In the genomic region with DNA sequence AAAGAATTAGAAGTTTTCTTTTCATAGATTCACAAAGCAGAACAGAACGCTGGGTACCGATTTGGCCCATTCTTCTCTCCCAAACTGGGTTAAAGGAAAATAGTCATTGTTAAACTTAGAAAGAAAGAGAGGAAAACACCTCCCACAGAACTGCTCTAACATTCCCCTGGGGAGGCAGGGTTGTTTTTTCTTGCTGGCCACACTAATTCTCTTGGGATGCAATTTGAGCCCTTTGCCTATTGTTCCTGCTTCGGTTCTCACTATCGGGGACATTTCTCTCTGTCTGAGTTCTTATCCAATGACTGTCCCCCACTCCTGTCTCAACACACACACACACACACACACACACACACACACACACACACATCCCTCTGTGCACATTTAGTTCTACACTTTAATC, we compare ENCODE assay signal across 1 mouse cellular context.
A peak's percentile ranks its signal among the peaks of the same experiment; 100 is the strongest.
TF ChIP-seq lines count a peak whose summit lies in the region.

No protein-coding gene starts in this region.

TF ChIP-seq in CH12.LX, 34 proteins besides CTCF, POLR2A, EP300 and RAD21 (continued from another document):
- TF ChIP-seq BHLHE40 (IDR thresholded peaks at IDR 0.05; ENCODE audit: low read depth, low read length) (peak; percentile 35; the same call in 1 of the 2 replicates), KAT2A (IDR thresholded peaks at IDR 0.05; ENCODE audit: insufficient replicate concordance, low read length) (peak; percentile 69; the same call in 1 of the 2 replicates), ZMIZ1 (IDR thresholded peaks at IDR 0.05; ENCODE audit: low read depth, low read length) (no peak), E2F4 (IDR thresholded peaks at IDR 0.05; ENCODE audit: insufficient replicate concordance, low read depth, low read length) (no peak), NELFE (IDR thresholded peaks at IDR 0.05; ENCODE audit: low read depth, low read length) (no peak), USF1 (IDR thresholded peaks at IDR 0.05; ENCODE audit: low read depth, low read length) (no peak), IRF4 (IDR thresholded peaks at IDR 0.05; ENCODE audit: low read depth, low read length) (peak; percentile 46; the same call in 1 of the 2 replicates), TBP (conservative IDR thresholded peaks at IDR 0.05; ENCODE audit: low read depth, low read length) (no peak), SIN3A (IDR thresholded peaks at IDR 0.05; ENCODE audit: low read length) (peak; percentile 45; the same call in 1 of the 2 replicates), ETS1 (conservative IDR thresholded peaks at IDR 0.05; ENCODE audit: low read depth, low read length) (peak; percentile 65), SMC3 (IDR thresholded peaks at IDR 0.05; ENCODE audit: low read depth, low read length) (0 out of 2 replicates have a peak, but pooled peaks have one; percentile 5), POLR2AphosphoS2 (IDR thresholded peaks at IDR 0.05; ENCODE audit: low read depth, low read length) (no peak), TCF12 (IDR thresholded peaks at IDR 0.05; ENCODE audit: low read depth, low read length) (no peak), CHD2 (IDR thresholded peaks at IDR 0.05; ENCODE audit: low read length) (no peak), MAZ (IDR thresholded peaks at IDR 0.05; ENCODE audit: low read depth, low read length) (0 out of 2 replicates have a peak, but pooled peaks have one; percentile 25), UBTF (IDR thresholded peaks at IDR 0.05; ENCODE audit: low read depth, low read length) (no peak), ZC3H11A (IDR thresholded peaks at IDR 0.05; ENCODE audit: low read depth, low read length) (no peak), NRF1 (IDR thresholded peaks at IDR 0.05; ENCODE audit: low read depth, low read length) (no peak), GABPA (IDR thresholded peaks at IDR 0.05; ENCODE audit: insufficient replicate concordance, low read depth, low read length) (no peak), JUN (IDR thresholded peaks at IDR 0.05; ENCODE audit: insufficient read depth, low read depth, low read length) (no peak), JUND (conservative IDR thresholded peaks at IDR 0.05; ENCODE audit: low read depth, low read length) (no peak; the same call in 1 of the 2 replicates)
